Mouse (Mus musculus) C2C12 (cell line): ENCODE measurements at regions not wholly inside any gene's neighbourhood (a gene's known extent, or its start where the extent isn't known, plus 50 kb on each side); places are given as distances from the start of the nearest gene placed in this dataset.

Experiments used
- CEBPB ChIP-seq: IDR thresholded peaks from one replicate; pipeline ENCODE4 v1.6.1; 2011; ENCODE audit warnings: low read depth, mild to moderate bottlenecking, control low read depth, moderate library complexity
- CTCF ChIP-seq: IDR thresholded peaks from one replicate; pipeline ENCODE4 v1.5.1; 2011; ENCODE audit not compliant: control insufficient read depth, insufficient read depth, insufficient read length

DNA sequence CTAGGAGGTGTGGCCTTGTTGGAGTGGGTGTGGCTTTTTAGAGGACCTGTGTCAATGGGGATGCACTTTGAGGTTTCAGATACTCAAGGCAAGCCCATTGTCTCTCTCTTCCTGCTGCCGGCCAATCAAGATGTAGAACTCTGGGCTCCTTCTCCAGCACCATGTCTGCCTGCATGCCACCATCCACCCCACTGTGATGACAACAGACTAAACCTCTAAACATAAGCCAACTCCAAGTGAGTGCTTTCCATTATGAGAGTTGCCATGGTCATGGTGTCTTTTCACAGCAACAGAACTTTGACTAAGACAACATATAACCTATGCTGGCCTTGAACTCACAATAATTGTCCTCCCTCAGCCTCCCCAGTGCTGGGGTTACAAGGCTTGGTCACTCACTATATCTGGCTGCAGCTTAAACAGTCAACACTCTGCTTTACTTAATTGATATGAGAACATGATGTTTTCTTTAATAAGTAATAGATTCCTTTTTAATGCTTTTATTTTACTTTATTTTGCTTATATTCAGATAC lies 246.7 kb upstream of the Tsc22d2 start:
- no peak for TF ChIP-seq CTCF
- TF ChIP-seq CEBPB, result no peak
